Mouse (Mus musculus): Measurements from ENCODE around the gene Ppp6r2. TPM values are rescaled to one million over a fixed set of nuclear protein-coding genes. Genes with fewer than 3 reads are reported as not detected.

The Ppp6r2 gene
- total and polyA plus RNA-seq, 3 experiments = 8.7 to 14.7 (median 10.3) TPM

GRCm38 (mm10) chr15:89315190-89315731 lies 103.9 kb downstream of the Ppp6r2 start, which contains the start of gene Sbf1:
TSS of gene Sbf1 (minus strand) at chr15:89315311.
- no peaks in the 10 kb centered on the region for H3K9me3 ChIP-seq (replicated peaks; ENCODE audit: low read length)
- H3K36me3 ChIP-seq (replicated peaks in 1 of 2; ENCODE audit: control insufficient read depth in 1 of 2, insufficient read depth in 1 of 2, low read length in 1 of 2) = peaks cover 0 to 13% of the 10 kb centered on the region in 2 experiments
- H3K4me1 ChIP-seq (ENCODE audit: control insufficient read depth in 1 of 2, insufficient read depth in 2 of 2) = peaks cover 18 to 50% of the 10 kb centered on the region in 2 experiments
- peak within 1 kb of the TSS; percentile 82 to 94 (median 93) for H3K4me3 ChIP-seq (replicated peaks in 1 of 3; ENCODE audit: low read depth in 2 of 3, low read length in 2 of 3, poor library complexity in 1 of 3)
- H3K9ac ChIP-seq (ENCODE audit: insufficient read depth, low read depth) = peak within 1 kb of the TSS; percentile 91
- peak within 1 kb of the TSS; percentile 66 for H3K4me2 ChIP-seq (ENCODE audit: insufficient read depth, low read depth, poor library complexity, severe bottlenecking)
- dilution Hi-C loops (cut with MboI; ENCODE audit: extremely low pct_ligation_motif_present, extremely low pct_unique_long_range_greater_than_20kb, low sequenced_read_pairs) (no loop called here), in situ Hi-C loops (cut with MboI; ENCODE audit: low pct_ligation_motif_present, low pct_unique_long_range_greater_than_20kb, low sequenced_read_pairs) (no loop called here)
- peak; percentile 96 for DNase-seq (ENCODE audit: extremely low read depth)
- peaks cover 11% of the 10 kb centered on the region for H3K79me2 ChIP-seq (replicated peaks; ENCODE audit: control insufficient read depth, extremely low read depth, insufficient read depth, poor library complexity, severe bottlenecking)
- no peak for TF ChIP-seq ZC3H11A (IDR thresholded peaks at IDR 0.05; ENCODE audit: low read depth, low read length)
- 0 out of 2 replicates have a peak, but pooled peaks have one; percentile 25 for TF ChIP-seq MAX (IDR thresholded peaks at IDR 0.05; ENCODE audit: low read length)
- no peak for TF ChIP-seq JUN (IDR thresholded peaks at IDR 0.05; ENCODE audit: insufficient read depth, low read depth, low read length)
- peak; percentile 82 for TF ChIP-seq NELFE (IDR thresholded peaks at IDR 0.05; ENCODE audit: low read depth, low read length)
- TF ChIP-seq RCOR1 (conservative IDR thresholded peaks at IDR 0.05; ENCODE audit: low read depth, low read length) = no peak
- no peak for TF ChIP-seq CTCF (conservative IDR thresholded peaks at IDR 0.05 in 1 of 2, IDR thresholded peaks at IDR 0.05 in 1 of 2; ENCODE audit: low read depth in 2 of 2, low read length in 2 of 2)
- TF ChIP-seq RAD21 (IDR thresholded peaks at IDR 0.05; ENCODE audit: low read depth, low read length) = no peak
- TF ChIP-seq ZNF384 (IDR thresholded peaks at IDR 0.05; ENCODE audit: low read depth, low read length) = no peak
- TF ChIP-seq E2F4 (IDR thresholded peaks at IDR 0.05; ENCODE audit: insufficient replicate concordance, low read depth, low read length) = no peak
- TF ChIP-seq ZMIZ1 (IDR thresholded peaks at IDR 0.05; ENCODE audit: low read depth, low read length) = peak; percentile 66; the same call in 1 of the 2 replicates
- TF ChIP-seq POLR2A (IDR thresholded peaks at IDR 0.05; ENCODE audit: low read depth, low read length) = peak; percentile 79
- peak; percentile 44; the same call in 1 of the 2 replicates for TF ChIP-seq MYC (IDR thresholded peaks at IDR 0.05; ENCODE audit: low read depth, low read length)
- TF ChIP-seq IRF4 (IDR thresholded peaks at IDR 0.05; ENCODE audit: low read depth, low read length) = peak; percentile 29; the same call in 1 of the 2 replicates
- no peak for TF ChIP-seq ETS1 (conservative IDR thresholded peaks at IDR 0.05; ENCODE audit: low read depth, low read length)
- TF ChIP-seq JUND (conservative IDR thresholded peaks at IDR 0.05; ENCODE audit: low read depth, low read length) = no peak
- 0 out of 2 replicates have a peak, but pooled peaks have one; percentile 50 for TF ChIP-seq MAZ (IDR thresholded peaks at IDR 0.05; ENCODE audit: low read depth, low read length)
- no peak for TF ChIP-seq GABPA (IDR thresholded peaks at IDR 0.05; ENCODE audit: insufficient replicate concordance, low read depth, low read length)
- no peak for TF ChIP-seq CHD2 (IDR thresholded peaks at IDR 0.05; ENCODE audit: low read length)
- no peak for TF ChIP-seq ZKSCAN1 (IDR thresholded peaks at IDR 0.05; ENCODE audit: borderline replicate concordance, low read depth, low read length)
- peak; percentile 61; the same call in 1 of the 2 replicates for TF ChIP-seq ELF1 (IDR thresholded peaks at IDR 0.05; ENCODE audit: low read depth, low read length)
- 0 out of 2 replicates have a peak, but pooled peaks have one; percentile 32 for TF ChIP-seq POLR2AphosphoS2 (IDR thresholded peaks at IDR 0.05; ENCODE audit: low read depth, low read length)
- peak; percentile 90 for TF ChIP-seq NRF1 (IDR thresholded peaks at IDR 0.05; ENCODE audit: low read depth, low read length)
- TF ChIP-seq MAFK (IDR thresholded peaks at IDR 0.05; ENCODE audit: insufficient replicate concordance, low read length) = no peak
- TF ChIP-seq KAT2A (IDR thresholded peaks at IDR 0.05; ENCODE audit: insufficient replicate concordance, low read length) = no peak
- TF ChIP-seq BHLHE40 (IDR thresholded peaks at IDR 0.05; ENCODE audit: low read depth, low read length) = no peak
- no peak; the same call in 1 of the 2 replicates for TF ChIP-seq MXI1 (IDR thresholded peaks at IDR 0.05; ENCODE audit: low read depth, low read length)
- TF ChIP-seq UBTF (IDR thresholded peaks at IDR 0.05; ENCODE audit: low read depth, low read length) = no peak
- no peak for TF ChIP-seq PAX5 (IDR thresholded peaks at IDR 0.05; ENCODE audit: low read length)
- no peak for TF ChIP-seq TBP (conservative IDR thresholded peaks at IDR 0.05; ENCODE audit: low read depth, low read length)
- TF ChIP-seq MEF2A (IDR thresholded peaks at IDR 0.05; ENCODE audit: borderline replicate concordance, low read depth, low read length) = peak; percentile 58; the same call in 1 of the 2 replicates
- TF ChIP-seq SMC3 (IDR thresholded peaks at IDR 0.05; ENCODE audit: low read depth, low read length) = no peak
- TF ChIP-seq TCF12 (IDR thresholded peaks at IDR 0.05; ENCODE audit: low read depth, low read length) = peak; percentile 69
- TF ChIP-seq USF1 (IDR thresholded peaks at IDR 0.05; ENCODE audit: low read depth, low read length) = no peak
- peak; percentile 90 for TF ChIP-seq SIN3A (IDR thresholded peaks at IDR 0.05; ENCODE audit: low read length)
- TF ChIP-seq USF2 (conservative IDR thresholded peaks at IDR 0.05; ENCODE audit: low read depth, low read length) = no peak
- peak; percentile 74 for TF ChIP-seq HCFC1 (IDR thresholded peaks at IDR 0.05; ENCODE audit: low read depth, low read length)
- TF ChIP-seq CHD1 (IDR thresholded peaks at IDR 0.05; ENCODE audit: low read depth, low read length) = no peak
- no peak for TF ChIP-seq EP300 (IDR thresholded peaks at IDR 0.05; ENCODE audit: low read length)
- 0 out of 2 replicates have a peak within 1 kb of the TSS, but pooled peaks have one; percentile 39 for H3K27ac ChIP-seq (ENCODE audit: insufficient read depth, low read depth)
- H3K27me3 ChIP-seq (replicated peaks) = no peaks in the 10 kb centered on the region
